Comparison of ENCODE assay signal across 9 mouse cellular contexts in genomic region chr7:66820034-66820433, GRCm38 (mm10). TPM values are rescaled to one million over a fixed set of nuclear protein-coding genes. Genes with fewer than 3 reads are reported as not detected.
DNase-seq lines count a peak whose midpoint lies in the region; ATAC-seq and TF ChIP-seq lines count a peak whose summit lies in the region.
"Had no signal": no experiment of that assay in that cellular context is flagged by ENCODE, and none has a peak within 500 bp of the region (broad histone marks: within the 10 kb centered on the region; RNA-seq: fewer than 3 reads in every experiment).

No protein-coding gene starts in this region.

- TF ChIP-seq POLR2A in bone marrow macrophage, adult 2 months (IDR thresholded peaks at IDR 0.05; ENCODE audit: borderline replicate concordance, low read depth, low read length), result no peak

- no peak for ATAC-seq in monocyte, adult 5-6 weeks (replicated peaks; ENCODE audit: insufficient number of reproducible peaks, low FRiP score, low TSS enrichment, poor library complexity, severe bottlenecking)

- H3K4me3 ChIP-seq in bone marrow macrophage, adult 2 months (ENCODE audit: insufficient read depth, low read length), result no peak overlapping the region
- H3K4me3 ChIP-seq: limb, embryonic 13.5 days had no signal

- no peaks in the 10 kb centered on the region for H3K4me1 ChIP-seq in bone marrow macrophage, adult 2 months (ENCODE audit: control insufficient read depth, insufficient read depth, low read length)

- intact Hi-C loops in heart, postnatal 25 days (cut with DNase I), result loop anchor here (1.0 to 5.0 kb wide), 2 partner anchors 379 to 812 kb away; no protein-coding TSS in a partner anchor

- TF ChIP-seq CTCF in bone marrow macrophage, adult 2 months (IDR thresholded peaks at IDR 0.05; ENCODE audit: low read depth, low read length), result peak; percentile 92

- H3K27ac ChIP-seq in bone marrow macrophage, adult 2 months (ENCODE audit: insufficient read depth, low read depth, low read length), result no peak overlapping the region
- H3K27ac ChIP-seq: limb, embryonic 13.5 days had no signal

- peak; percentile 23 to 78 for DNase-seq in heart, adult 18-20 months
- DNase-seq in heart, postnatal 25 days (ENCODE audit: low spot score), result no peak
- peak; percentile 29 for DNase-seq in right cerebral cortex, postnatal 14 days
- no peak for DNase-seq in right cerebral cortex, postnatal 25 days
- DNase-seq in hindlimb bud, embryonic 11.5 days (ENCODE audit: extremely low spot score, low read depth, low spot score), result peak; percentile 33
- peak; percentile 51 to 74 for DNase-seq in lung, postnatal 4 days

RNA-seq across cellular contexts. Expression of gene Adamts17, which starts 19.5 kb away (rescaled TPM):
- total RNA-seq in heart, adult 18-20 months (2021), result 1 to 10 TPM in 1 of 2 experiments, under 1 TPM in 1; 0.94 to 1.3 TPM
- 1 to 10 TPM; 1.5 to 2.7 TPM for total RNA-seq in heart, postnatal 25 days (2021)
- polyA plus RNA-seq in bone marrow macrophage, adult 2 months (2012; ENCODE audit: insufficient read depth, insufficient read length, missing spikeins), result not detected in 2 replicates
- not detected in 3 replicates for total RNA-seq in monocyte, adult 5-6 weeks (2017)

Comparison
In these comparisons a context has a peak if more than half of its experiments do, and no peak if none do; other contexts are left out.
1. DNase-seq: peak in heart, adult 18-20 months (2 of 2), right cerebral cortex, postnatal 14 days (single experiment), hindlimb bud, embryonic 11.5 days (single experiment) and lung, postnatal 4 days (2 of 2); none in heart, postnatal 25 days (single experiment) and right cerebral cortex, postnatal 25 days (single experiment).